Mouse (Mus musculus): Measurements from ENCODE around the gene Obsl1. TPM values are rescaled to one million over a fixed set of nuclear protein-coding genes. Genes with fewer than 3 reads are reported as not detected.

Obsl1 gene
- total and polyA plus RNA-seq, 3 experiments, result 0.47 to 0.84 TPM; not detected in 1

GRCm38 (mm10) chr1:75463652-75464204 lies 42.5 kb downstream of the Obsl1 start:
- Histone ChIP-seq H3K27ac (ENCODE audit: insufficient read depth, low read depth) (no peak overlapping the region), H3K4me3 (replicated peaks in 1 of 3; ENCODE audit: low read depth in 2 of 3, low read length in 2 of 3, poor library complexity in 1 of 3) (no peak overlapping the region), H3K4me1 (ENCODE audit: control insufficient read depth in 1 of 2, insufficient read depth in 2 of 2) (peaks cover 5 to 9% of the 10 kb centered on the region in 2 experiments), H3K4me2 (ENCODE audit: insufficient read depth, low read depth, poor library complexity, severe bottlenecking) (no peak overlapping the region), H3K9ac (ENCODE audit: insufficient read depth, low read depth) (no peak overlapping the region), H3K79me2 (replicated peaks; ENCODE audit: control insufficient read depth, extremely low read depth, insufficient read depth, poor library complexity, severe bottlenecking) (no peaks in the 10 kb centered on the region), H3K36me3 (replicated peaks in 1 of 2; ENCODE audit: control insufficient read depth in 1 of 2, insufficient read depth in 1 of 2, low read length in 1 of 2) (no peaks in the 10 kb centered on the region), H3K9me3 (replicated peaks; ENCODE audit: low read length) (no peaks in the 10 kb centered on the region), H3K27me3 (replicated peaks) (peaks cover 46% of the 10 kb centered on the region)
- dilution Hi-C loops (cut with MboI; ENCODE audit: extremely low pct_ligation_motif_present, extremely low pct_unique_long_range_greater_than_20kb, low sequenced_read_pairs) (no loop called here), in situ Hi-C loops (cut with MboI; ENCODE audit: low pct_ligation_motif_present, low pct_unique_long_range_greater_than_20kb, low sequenced_read_pairs) (loop anchor here (25.0 kb wide), 1 partner anchor 526 kb away; the partner anchor contains the start of gene Cfap65)
- DNase-seq (ENCODE audit: extremely low read depth), result no peak
- TF ChIP-seq NELFE (IDR thresholded peaks at IDR 0.05; ENCODE audit: low read depth, low read length) (no peak), CTCF (conservative IDR thresholded peaks at IDR 0.05 in 1 of 2, IDR thresholded peaks at IDR 0.05 in 1 of 2; ENCODE audit: low read depth in 2 of 2, low read length in 2 of 2) (no peak), PAX5 (IDR thresholded peaks at IDR 0.05; ENCODE audit: low read length) (no peak), MYC (IDR thresholded peaks at IDR 0.05; ENCODE audit: low read depth, low read length) (no peak), POLR2A (IDR thresholded peaks at IDR 0.05; ENCODE audit: low read depth, low read length) (no peak), ZNF384 (IDR thresholded peaks at IDR 0.05; ENCODE audit: low read depth, low read length) (no peak), JUND (conservative IDR thresholded peaks at IDR 0.05; ENCODE audit: low read depth, low read length) (no peak), CHD2 (IDR thresholded peaks at IDR 0.05; ENCODE audit: low read length) (no peak), ELF1 (IDR thresholded peaks at IDR 0.05; ENCODE audit: low read depth, low read length) (no peak), ZKSCAN1 (IDR thresholded peaks at IDR 0.05; ENCODE audit: borderline replicate concordance, low read depth, low read length) (no peak), GABPA (IDR thresholded peaks at IDR 0.05; ENCODE audit: insufficient replicate concordance, low read depth, low read length) (no peak), MEF2A (IDR thresholded peaks at IDR 0.05; ENCODE audit: borderline replicate concordance, low read depth, low read length) (no peak), SMC3 (IDR thresholded peaks at IDR 0.05; ENCODE audit: low read depth, low read length) (no peak), JUN (IDR thresholded peaks at IDR 0.05; ENCODE audit: insufficient read depth, low read depth, low read length) (no peak), KAT2A (IDR thresholded peaks at IDR 0.05; ENCODE audit: insufficient replicate concordance, low read length) (no peak), RAD21 (IDR thresholded peaks at IDR 0.05; ENCODE audit: low read depth, low read length) (no peak), USF2 (conservative IDR thresholded peaks at IDR 0.05; ENCODE audit: low read depth, low read length) (no peak), NRF1 (IDR thresholded peaks at IDR 0.05; ENCODE audit: low read depth, low read length) (no peak)

GRCm38 (mm10) chr1:75462636-75463035 lies 43.6 kb downstream of the Obsl1 start:
- Histone ChIP-seq H3K4me2 (ENCODE audit: insufficient read depth, low read depth, poor library complexity, severe bottlenecking) (no peak overlapping the region), H3K9ac (ENCODE audit: insufficient read depth, low read depth) (no peak overlapping the region), H3K9me3 (replicated peaks; ENCODE audit: low read length) (no peaks in the 10 kb centered on the region), H3K4me3 (replicated peaks in 1 of 3; ENCODE audit: low read depth in 2 of 3, low read length in 2 of 3, poor library complexity in 1 of 3) (no peak overlapping the region), H3K36me3 (replicated peaks in 1 of 2; ENCODE audit: control insufficient read depth in 1 of 2, insufficient read depth in 1 of 2, low read length in 1 of 2) (no peaks in the 10 kb centered on the region), H3K27ac (ENCODE audit: insufficient read depth, low read depth) (no peak overlapping the region), H3K4me1 (ENCODE audit: control insufficient read depth in 1 of 2, insufficient read depth in 2 of 2) (peaks cover 9 to 10% of the 10 kb centered on the region in 2 experiments), H3K79me2 (replicated peaks; ENCODE audit: control insufficient read depth, extremely low read depth, insufficient read depth, poor library complexity, severe bottlenecking) (no peaks in the 10 kb centered on the region), H3K27me3 (replicated peaks) (peaks cover 49% of the 10 kb centered on the region)
- TF ChIP-seq CHD2 (IDR thresholded peaks at IDR 0.05; ENCODE audit: low read length), result no peak
- in situ Hi-C loops (cut with MboI; ENCODE audit: low pct_ligation_motif_present, low pct_unique_long_range_greater_than_20kb, low sequenced_read_pairs), result loop anchor here (25.0 kb wide), 1 partner anchor 525 kb away; the partner anchor contains the start of gene Cfap65
- dilution Hi-C loops (cut with MboI; ENCODE audit: extremely low pct_ligation_motif_present, extremely low pct_unique_long_range_greater_than_20kb, low sequenced_read_pairs), result no loop called here
- no peak for DNase-seq (ENCODE audit: extremely low read depth)
